9 mouse cellular contexts compared by ENCODE assay signal in genomic region chr3:88422020-88422720, GRCm38 (mm10). TPM values are rescaled to one million over a fixed set of nuclear protein-coding genes. Genes with fewer than 3 reads are reported as not detected.
DNase-seq lines count a peak whose midpoint lies in the region; ATAC-seq and TF ChIP-seq lines count a peak whose summit lies in the region.
"Had no signal": no experiment of that assay in that cellular context is flagged by ENCODE, and none has a peak within 500 bp of the region (broad histone marks: within the 10 kb centered on the region; RNA-seq: fewer than 3 reads in every experiment).

No protein-coding gene starts in this region.

- DNase-seq in spleen, postnatal 4 days (ENCODE audit: low spot score in 2 of 2) = peak; percentile 62 to 74
- no peak for DNase-seq in spleen, adult 12 weeks (ENCODE audit: low spot score)
- DNase-seq in liver, embryonic 14.5 days (ENCODE audit: low read depth in 3 of 3, low spot score in 3 of 3) = peak in 1 of 3 experiments; percentile 18
- DNase-seq in thymus, postnatal 4 days = no peak
- no peak for DNase-seq in urinary bladder, adult 2 months (ENCODE audit: low spot score)

- TF ChIP-seq CTCF in liver, embryonic 14.5 days (IDR thresholded peaks at IDR 0.05; ENCODE audit: low read depth) = peak; percentile 52

- H3K9ac ChIP-seq in liver, embryonic 14.5 days (replicated peaks) = no peak overlapping the region

- H3K27me3 ChIP-seq in liver, embryonic 14.5 days (ENCODE audit: control insufficient read depth, insufficient read depth, low read length) = no peaks in the 10 kb centered on the region

- ATAC-seq in erythroid progenitor cell, adult 5-6 weeks (replicated peaks; ENCODE audit: low FRiP score, poor library complexity, severe bottlenecking) = peak; percentile 77
- no peak for ATAC-seq in liver, embryonic 14.5 days (ENCODE audit: insufficient read depth)
- ATAC-seq in monocyte, adult 5-6 weeks (replicated peaks; ENCODE audit: insufficient number of reproducible peaks, low FRiP score, low TSS enrichment, poor library complexity, severe bottlenecking) = peak; percentile 51

- peaks cover 14% of the 10 kb centered on the region for H3K36me3 ChIP-seq in liver, embryonic 14.5 days (replicated peaks; ENCODE audit: control insufficient read depth, insufficient read depth, low read depth)

- peak; percentile 43; the same call in 1 of the 2 replicates for TF ChIP-seq EP300 in liver, embryonic 14.5 days (IDR thresholded peaks at IDR 0.05; ENCODE audit: low read depth)

- 30% methylated on average over 9 of the region's 9 CpGs for WGBS in liver, embryonic 14.5 days (ENCODE audit: insufficient replicate concordance)

- H3K4me2 ChIP-seq in liver, embryonic 14.5 days (ENCODE audit: low read depth) = peak overlapping the region; percentile 32

- no peak overlapping the region for H3K4me3 ChIP-seq in liver, embryonic 14.5 days (ENCODE audit: insufficient read depth in 1 of 2, low read depth in 2 of 2, low read length in 2 of 2)

- H3K4me1 ChIP-seq in liver, embryonic 14.5 days (replicated peaks; ENCODE audit: control insufficient read depth in 2 of 2, insufficient read depth in 2 of 2, low read length in 1 of 2) = peaks cover 23 to 31% of the 10 kb centered on the region in 2 experiments

- no peaks in the 10 kb centered on the region for H3K9me3 ChIP-seq in liver, embryonic 14.5 days (ENCODE audit: control insufficient read depth, low read length)

- H3K27ac ChIP-seq in liver, embryonic 14.5 days = peak overlapping the region; percentile 39

RNA-seq across cellular contexts. Expression of gene Slc25a44, which starts 2.8 kb away (rescaled TPM):
- total RNA-seq in erythroid progenitor cell, adult 5-6 weeks (2015; ENCODE audit: low replicate concordance) = 34.0 and 35.3 TPM in 2 replicates
- total RNA-seq in erythroid progenitor cell, adult 5-6 weeks (2017; ENCODE audit: low replicate concordance) = 34.8 and 40.5 TPM in 2 replicates
- polyA plus RNA-seq in liver, embryonic 14.5 days (2012; rRNA removed) = 8.8 and 9.2 TPM in 2 replicates
- 9.9 and 11.7 TPM in 2 replicates for polyA plus RNA-seq in liver, embryonic 14.5 days (2014; fragmentation: Nextera tagmentation; extraction: Ambion mirVana)
- 11.4 to 19.2 TPM (median 15.5 TPM) in 3 replicates for total RNA-seq in monocyte, adult 5-6 weeks (2017)
- polyA plus RNA-seq in urinary bladder, adult 2 months (2012; rRNA removed) = 18.7 and 19.8 TPM in 2 replicates

RNA-seq across cellular contexts. Expression of gene Pmf1, which starts 12.0 kb away (rescaled TPM):
- total RNA-seq in erythroid progenitor cell, adult 5-6 weeks (2015; ENCODE audit: low replicate concordance) = 182 and 196 TPM in 2 replicates
- 100 and 121 TPM in 2 replicates for total RNA-seq in erythroid progenitor cell, adult 5-6 weeks (2017; ENCODE audit: low replicate concordance)
- 59.1 and 60.6 TPM in 2 replicates for polyA plus RNA-seq in liver, embryonic 14.5 days (2012; rRNA removed)
- polyA plus RNA-seq in liver, embryonic 14.5 days (2014; fragmentation: Nextera tagmentation; extraction: Ambion mirVana) = 73.8 and 81.2 TPM in 2 replicates
- 14.2 to 29.8 TPM (median 14.4 TPM) in 3 replicates for total RNA-seq in monocyte, adult 5-6 weeks (2017)
- polyA plus RNA-seq in urinary bladder, adult 2 months (2012; rRNA removed) = 25.4 and 27.2 TPM in 2 replicates

RNA-seq across cellular contexts. Expression of gene Bglap, which starts 37.9 kb away (rescaled TPM):
- total RNA-seq in erythroid progenitor cell, adult 5-6 weeks (2015; ENCODE audit: low replicate concordance) = 3.6 TPM in 1 of 2 replicates, not detected in the other
- not detected in 2 replicates for total RNA-seq in erythroid progenitor cell, adult 5-6 weeks (2017; ENCODE audit: low replicate concordance)
- polyA plus RNA-seq in liver, embryonic 14.5 days (2012; rRNA removed) = not detected in 2 replicates
- polyA plus RNA-seq in liver, embryonic 14.5 days (2014; fragmentation: Nextera tagmentation; extraction: Ambion mirVana) = not detected in 2 replicates
- not detected in 3 replicates for total RNA-seq in monocyte, adult 5-6 weeks (2017)
- 0.27 and 0.89 TPM in 2 replicates for polyA plus RNA-seq in urinary bladder, adult 2 months (2012; rRNA removed)
- total RNA-seq: common myeloid progenitor, adult 5-6 weeks had no signal
- polyA plus RNA-seq: limb, embryonic 11.5 days had no signal

RNA-seq across cellular contexts. Expression of gene Sema4a, which starts 38.8 kb away (rescaled TPM):
- total RNA-seq in erythroid progenitor cell, adult 5-6 weeks (2015; ENCODE audit: low replicate concordance) = 11.9 and 14.7 TPM in 2 replicates
- total RNA-seq in erythroid progenitor cell, adult 5-6 weeks (2017; ENCODE audit: low replicate concordance) = 4.5 and 15.1 TPM in 2 replicates
- polyA plus RNA-seq in liver, embryonic 14.5 days (2012; rRNA removed) = 12.7 and 17.8 TPM in 2 replicates
- polyA plus RNA-seq in liver, embryonic 14.5 days (2014; fragmentation: Nextera tagmentation; extraction: Ambion mirVana) = 9.1 and 10.5 TPM in 2 replicates
- total RNA-seq in monocyte, adult 5-6 weeks (2017) = 41.3 to 161 TPM (median 62.1 TPM) in 3 replicates
- polyA plus RNA-seq in urinary bladder, adult 2 months (2012; rRNA removed) = 63.2 and 63.3 TPM in 2 replicates

RNA-seq across cellular contexts. Expression of gene Bglap2, which starts 43.7 kb away (rescaled TPM):
- total RNA-seq in erythroid progenitor cell, adult 5-6 weeks (2015; ENCODE audit: low replicate concordance) = not detected in 2 replicates
- 3.9 TPM in 1 of 2 replicates, not detected in the other for total RNA-seq in erythroid progenitor cell, adult 5-6 weeks (2017; ENCODE audit: low replicate concordance)
- not detected in 2 replicates for polyA plus RNA-seq in liver, embryonic 14.5 days (2012; rRNA removed)
- polyA plus RNA-seq in liver, embryonic 14.5 days (2014; fragmentation: Nextera tagmentation; extraction: Ambion mirVana) = not detected in 2 replicates
- total RNA-seq in monocyte, adult 5-6 weeks (2017) = not detected in 3 replicates
- polyA plus RNA-seq in urinary bladder, adult 2 months (2012; rRNA removed) = 21.5 and 24.7 TPM in 2 replicates
- total RNA-seq: common myeloid progenitor, adult 5-6 weeks had no signal
- polyA plus RNA-seq: limb, embryonic 11.5 days had no signal

Comparison
In these comparisons a context has a peak if more than half of its experiments do, and no peak if none do; other contexts are left out.
1. DNase-seq: peak in spleen, postnatal 4 days (2 of 2); none in spleen, adult 12 weeks (single experiment), thymus, postnatal 4 days (single experiment) and urinary bladder, adult 2 months (single experiment).